Mouse (Mus musculus) ES-Bruce4 (cell line): ENCODE results near the gene Sf3a2. TPM values are rescaled to one million over a fixed set of nuclear protein-coding genes. Genes with fewer than 3 reads are reported as not detected.

Experiments
- H3K27ac ChIP-seq: 2 replicates; pipeline ENCODE4 v1.5.1; 2012; ENCODE audit warnings: low read length, inconsistent platforms; ENCODE audit not compliant: insufficient read depth
- H3K27me3 ChIP-seq: 2 replicates; pipeline ENCODE4 v1.6.1; 2012; ENCODE audit warnings: mild to moderate bottlenecking, low read length, inconsistent platforms; ENCODE audit not compliant: control insufficient read depth, poor library complexity, insufficient read depth, severe bottlenecking
- H3K36me3 ChIP-seq: 2 replicates; pipeline ENCODE4 v1.6.1; 2012; ENCODE audit warnings: inconsistent platforms, mild to moderate bottlenecking, low read length, moderate library complexity; ENCODE audit not compliant: control insufficient read depth, poor library complexity, insufficient read depth, severe bottlenecking
- H3K4me1 ChIP-seq: one replicate; pipeline ENCODE4 v1.8.1; 2011; ENCODE audit warnings: low read length; ENCODE audit not compliant: control insufficient read depth, insufficient read depth
- H3K4me3 ChIP-seq: 2 replicates; pipeline ENCODE4 v1.5.1; 2011; ENCODE audit warnings: low read depth, mild to moderate bottlenecking, low read length
- H3K9ac ChIP-seq: 2 replicates; pipeline ENCODE4 v1.6.1; 2012; ENCODE audit warnings: low read depth, mild to moderate bottlenecking, inconsistent platforms; ENCODE audit not compliant: poor library complexity, severe bottlenecking
- H3K9me3 ChIP-seq: replicated peaks from 2 replicates; pipeline ENCODE4 v1.6.1; 2012; ENCODE audit warnings: mild to moderate bottlenecking, low read length, inconsistent platforms; ENCODE audit not compliant: control insufficient read depth, poor library complexity, insufficient read depth, severe bottlenecking
- CTCF ChIP-seq: IDR thresholded peaks from one replicate; pipeline ENCODE4 v1.8.1; 2011; ENCODE audit warnings: low read depth, low read length
- EP300 ChIP-seq: IDR thresholded peaks from 2 replicates; pipeline ENCODE4 v1.6.1; 2011; ENCODE audit warnings: low read depth, low read length; ENCODE audit not compliant: insufficient read depth
- POLR2A ChIP-seq: IDR thresholded peaks from one replicate; pipeline ENCODE4 v1.8.1; 2011; ENCODE audit warnings: low read length; ENCODE audit not compliant: insufficient read depth
- polyA plus RNA-seq: library from polyadenylated mRNA; stranded (reverse); fragments of >200 nt; gene quantifications from 2 replicates; pipeline ENCODE4 v1.2.4, GENCODE M21; 2011; ENCODE audit warnings: low read depth; ENCODE audit not compliant: missing spikeins, insufficient read depth, insufficient read length

Gene Sf3a2
- polyA plus RNA-seq, 1 experiment, result 90.1 TPM

GRCm38 (mm10) chr10:80779565-80779964 is 18.4 kb upstream of the Sf3a2 start:
- Histone ChIP-seq H3K27ac (no peak overlapping the region), H3K4me1 (no peaks in the 10 kb centered on the region), H3K9ac (no peak overlapping the region), H3K4me3 (no peak overlapping the region), H3K9me3 (no peaks in the 10 kb centered on the region), H3K27me3 (no peaks in the 10 kb centered on the region), H3K36me3 (peaks cover 39% of the 10 kb centered on the region)
- TF ChIP-seq EP300 (no peak), CTCF (no peak), POLR2A (no peak)

- Histone ChIP-seq H3K9me3 (no peaks in the 10 kb centered on the region), H3K36me3 (peaks cover 46% of the 10 kb centered on the region), H3K27ac (no peak overlapping the region), H3K4me1 (no peaks in the 10 kb centered on the region), H3K4me3 (no peak overlapping the region), H3K27me3 (no peaks in the 10 kb centered on the region), H3K9ac (no peak overlapping the region)
- no peak for TF ChIP-seq CTCF
- TF ChIP-seq POLR2A, result no peak
Observed at GRCm38 (mm10) chr10:80784302-80784701, 13.7 kb upstream of the Sf3a2 start.

- no peaks in the 10 kb centered on the region for H3K9me3 ChIP-seq
- H3K27ac ChIP-seq, result no peak overlapping the region
- H3K36me3 ChIP-seq, result peaks cover 49% of the 10 kb centered on the region
- H3K9ac ChIP-seq, result no peak overlapping the region
- H3K4me3 ChIP-seq, result no peak overlapping the region
- H3K4me1 ChIP-seq, result no peaks in the 10 kb centered on the region
- no peaks in the 10 kb centered on the region for H3K27me3 ChIP-seq
- TF ChIP-seq CTCF, result no peak
- TF ChIP-seq EP300, result no peak
- no peak for TF ChIP-seq POLR2A
Observed at GRCm38 (mm10) chr10:80784871-80785270, 13.1 kb upstream of the Sf3a2 start.

- Histone ChIP-seq H3K27ac (no peak overlapping the region), H3K36me3 (peaks cover 46% of the 10 kb centered on the region), H3K4me3 (no peak overlapping the region), H3K9ac (no peak overlapping the region), H3K27me3 (no peaks in the 10 kb centered on the region), H3K9me3 (no peaks in the 10 kb centered on the region), H3K4me1 (no peaks in the 10 kb centered on the region)
- no peak for TF ChIP-seq EP300
- TF ChIP-seq CTCF, result no peak
- TF ChIP-seq POLR2A, result no peak
Observed at GRCm38 (mm10) chr10:80785963-80786362, 12.0 kb upstream of the Sf3a2 start.

- H3K4me1 ChIP-seq, result no peaks in the 10 kb centered on the region
- H3K9ac ChIP-seq, result no peak overlapping the region
- no peaks in the 10 kb centered on the region for H3K27me3 ChIP-seq
- peaks cover 42% of the 10 kb centered on the region for H3K36me3 ChIP-seq
- H3K9me3 ChIP-seq, result no peaks in the 10 kb centered on the region
- TF ChIP-seq POLR2A (no peak), EP300 (no peak), CTCF (no peak)
- no peak overlapping the region for H3K27ac ChIP-seq
- no peak overlapping the region for H3K4me3 ChIP-seq
Observed at GRCm38 (mm10) chr10:80787517-80787916, 10.5 kb upstream of the Sf3a2 start.

- Histone ChIP-seq H3K9me3 (no peaks in the 10 kb centered on the region), H3K36me3 (peaks cover 17% of the 10 kb centered on the region), H3K4me1 (peaks cover 2% of the 10 kb centered on the region), H3K27ac (no peak overlapping the region), H3K9ac (no peak overlapping the region), H3K4me3 (no peak overlapping the region), H3K27me3 (no peaks in the 10 kb centered on the region)
- TF ChIP-seq POLR2A (no peak), EP300 (no peak), CTCF (no peak)
Observed at GRCm38 (mm10) chr10:80790761-80791404, 7.1 kb upstream of the Sf3a2 start.
